In genomic region chr9:63532966-63533711, GRCm38 (mm10) we compare ENCODE assay signal across 12 mouse cellular contexts.
DNase-seq lines count a peak whose midpoint lies in the region; ATAC-seq and TF ChIP-seq lines count a peak whose summit lies in the region.
"Had no signal": no experiment of that assay in that cellular context is flagged by ENCODE, and none has a peak within 500 bp of the region (broad histone marks: within the 10 kb centered on the region; RNA-seq: fewer than 3 reads in every experiment).

No protein-coding gene starts in this region.

- H3K9me3 ChIP-seq in megakaryocyte, embryonic 14.5 days = peaks cover 10% of the 10 kb centered on the region
- no peaks in the 10 kb centered on the region for H3K9me3 ChIP-seq in liver, embryonic 16.5 days (replicated peaks; ENCODE audit: control insufficient read depth, low read length)
- H3K9me3 ChIP-seq: hindbrain, embryonic 15.5 days; limb, embryonic 15.5 days had no signal

- no peak; the same call in 1 of the 2 replicates for ATAC-seq in megakaryocyte, adult 5-6 weeks (ENCODE audit: poor library complexity, severe bottlenecking)
- ATAC-seq in liver, embryonic 16.5 days (ENCODE audit: low read depth) = peak; percentile 32; the same call in 1 of the 2 replicates

- no peak overlapping the region for H3K4me2 ChIP-seq in liver, embryonic 16.5 days (ENCODE audit: low read depth, low read length)
- H3K4me2 ChIP-seq: heart, embryonic 11.5 days; hindbrain, embryonic 15.5 days; limb, embryonic 15.5 days had no signal

- H3K27me3 ChIP-seq in megakaryocyte, embryonic 14.5 days (replicated peaks) = peaks cover 32% of the 10 kb centered on the region
- no peaks in the 10 kb centered on the region for H3K27me3 ChIP-seq in kidney, adult 2 months (replicated peaks; ENCODE audit: control insufficient read depth, insufficient read depth, low read length)
- no peaks in the 10 kb centered on the region for H3K27me3 ChIP-seq in liver, embryonic 16.5 days (ENCODE audit: control insufficient read depth, insufficient read depth, low read depth, low read length)

- no peaks in the 10 kb centered on the region for H3K36me3 ChIP-seq in megakaryocyte, embryonic 14.5 days (replicated peaks; ENCODE audit: low read length)
- H3K36me3 ChIP-seq in kidney, adult 2 months (ENCODE audit: control insufficient read depth, insufficient read depth, low read length) = no peaks in the 10 kb centered on the region
- H3K36me3 ChIP-seq in liver, embryonic 16.5 days (ENCODE audit: control insufficient read depth, insufficient read depth) = no peaks in the 10 kb centered on the region
- H3K36me3 ChIP-seq: hindbrain, embryonic 15.5 days; limb, embryonic 15.5 days had no signal

- peak; percentile 76 for DNase-seq in heart, adult 11 months
- DNase-seq in heart, postnatal 10 days = no peak
- DNase-seq in kidney, adult 2 months = peak; percentile 66
- DNase-seq in thymus, postnatal 14 days = no peak
- no peak for DNase-seq in spleen, adult 12 weeks (ENCODE audit: low spot score)
- DNase-seq: thymus, postnatal 25 days had no signal

- H3K27ac ChIP-seq in kidney, adult 2 months (ENCODE audit: insufficient read depth, low read depth, low read length) = no peak overlapping the region
- H3K27ac ChIP-seq in liver, embryonic 16.5 days (ENCODE audit: low read length) = no peak overlapping the region
- H3K27ac ChIP-seq: hindbrain, embryonic 15.5 days; limb, embryonic 15.5 days had no signal

- peaks cover 6% of the 10 kb centered on the region; the same call in 1 of the 2 replicates for H3K4me1 ChIP-seq in megakaryocyte, embryonic 14.5 days
- peaks cover 6% of the 10 kb centered on the region; the same call in 1 of the 2 replicates for H3K4me1 ChIP-seq in kidney, adult 2 months (ENCODE audit: control insufficient read depth, insufficient read depth, low read length)
- peaks cover 5% of the 10 kb centered on the region for H3K4me1 ChIP-seq in liver, embryonic 16.5 days (ENCODE audit: control insufficient read depth, low read depth, low read length)

- peak; percentile 53 for TF ChIP-seq CTCF in kidney, adult 2 months (conservative IDR thresholded peaks at IDR 0.05; ENCODE audit: insufficient read depth, insufficient read length, low read depth, low read length)

- H3K9ac ChIP-seq in liver, embryonic 16.5 days (ENCODE audit: low read depth, low read length) = no peak overlapping the region
- H3K9ac ChIP-seq: hindbrain, embryonic 15.5 days; limb, embryonic 15.5 days had no signal

- H3K4me3 ChIP-seq in megakaryocyte, embryonic 14.5 days (replicated peaks) = peak overlapping the region; percentile 16
- no peak overlapping the region for H3K4me3 ChIP-seq in kidney, adult 2 months (ENCODE audit: insufficient read depth, low read depth, low read length)
- H3K4me3 ChIP-seq in liver, embryonic 16.5 days (ENCODE audit: low read depth, low read length) = no peak overlapping the region
- H3K4me3 ChIP-seq: hindbrain, embryonic 15.5 days; limb, embryonic 15.5 days had no signal

- WGBS in kidney, adult 2 months = 55% methylated on average over 9 of the region's 9 CpGs
- 36% methylated on average over 9 of the region's 9 CpGs for WGBS in liver, embryonic 16.5 days (ENCODE audit: insufficient replicate concordance)

- intact Hi-C loops in heart, postnatal 10 days (cut with DNase I) = no loop called here

- no peak for TF ChIP-seq POLR2A in kidney, adult 2 months (IDR thresholded peaks at IDR 0.05; ENCODE audit: low read depth, low read length)

Comparison
In these comparisons a context has a peak if more than half of its experiments do, and no peak if none do; other contexts are left out.
1. DNase-seq: peak in heart, adult 11 months (single experiment) and kidney, adult 2 months (single experiment); none in heart, postnatal 10 days (0 of 2), thymus, postnatal 14 days (single experiment) and spleen, adult 12 weeks (single experiment).